Mouse (Mus musculus) splenic B cell, adult 2 months (primary cell): ENCODE data around the gene Tmem205.

Source experiments
- DNase-seq: peaks from one replicate; pipeline ENCODE4 v3.0.0-alpha.2; 2011; ENCODE audit warnings: low read depth, low spot score
- H3K27me3 ChIP-seq: 2 replicates; pipeline ENCODE4 v1.6.1; 2012; ENCODE audit warnings: mild to moderate bottlenecking, low read length, moderate library complexity, mixed read lengths; ENCODE audit not compliant: control insufficient read depth, poor library complexity, insufficient read depth, severe bottlenecking
- H3K36me3 ChIP-seq: 2 replicates; pipeline ENCODE4 v1.6.1; 2012; ENCODE audit warnings: mild to moderate bottlenecking, low read length, moderate library complexity, mixed read lengths; ENCODE audit not compliant: control insufficient read depth, poor library complexity, insufficient read depth, severe bottlenecking

Gene Tmem205

DNA sequence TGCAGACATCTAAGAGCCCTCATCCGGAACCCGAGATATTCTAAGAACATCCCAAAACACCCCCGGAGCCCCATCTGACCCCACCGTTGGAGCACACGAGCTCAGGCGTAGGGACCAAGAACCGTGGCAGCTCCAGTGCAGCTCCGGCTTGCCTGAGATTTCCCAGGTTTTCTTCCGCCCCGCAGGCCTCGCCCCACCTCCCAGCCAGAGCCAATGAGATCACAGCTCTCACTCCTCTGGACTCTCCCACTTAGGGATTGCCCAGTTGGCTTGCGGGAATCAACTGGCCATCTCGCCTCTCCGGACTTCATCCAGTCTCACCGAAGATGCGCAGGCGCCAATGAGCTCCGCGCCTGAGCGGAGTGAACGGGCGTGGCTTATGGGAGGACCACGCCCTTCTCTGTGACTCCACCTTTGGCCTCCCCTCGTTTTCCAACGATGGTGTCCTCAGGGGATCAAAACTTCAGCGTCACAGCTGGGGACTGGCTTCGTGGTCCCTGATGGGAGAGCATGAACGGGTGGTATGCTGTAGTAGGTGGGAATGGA, at the start of gene Tmem205, which contains the start of gene Ccdc159:
Tmem205 (minus strand) TSS at position 349 of the 546 bp plus-strand sequence.
Ccdc159 (plus strand) TSS at position 264 of the 546 bp plus-strand sequence.
- DNase-seq, result peak; percentile 38
- Histone ChIP-seq H3K27me3 (no peaks in the 10 kb centered on the region), H3K36me3 (no peaks in the 10 kb centered on the region)

DNA sequence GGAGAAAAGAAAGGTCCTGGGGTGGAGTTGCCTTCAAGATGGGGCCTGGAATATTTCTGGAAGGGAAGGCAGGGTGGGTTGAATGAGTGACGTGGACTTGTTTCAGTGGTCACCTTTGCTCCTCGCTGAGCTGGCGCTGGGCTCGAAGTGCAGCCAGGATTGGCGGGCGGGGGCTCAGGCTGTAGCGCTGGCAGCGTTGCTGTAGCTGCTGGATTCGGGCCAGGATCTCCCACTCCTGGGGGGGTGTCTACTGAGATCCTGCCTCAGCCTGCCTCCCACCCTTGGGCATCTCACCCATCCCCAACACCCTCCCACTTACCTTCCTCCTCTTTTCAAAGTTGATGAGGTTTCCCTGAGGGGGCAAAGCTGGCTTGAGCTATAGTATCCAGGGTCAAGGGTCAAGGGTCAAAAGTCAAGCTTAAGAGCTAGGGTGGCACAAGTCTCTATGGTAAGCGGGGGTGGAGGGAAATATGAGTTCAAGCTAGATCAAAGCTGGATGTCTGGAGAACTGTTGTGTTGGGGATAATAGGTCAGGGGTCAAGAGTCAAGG, 49.3 kb upstream of the Tmem205 start:
- no peak for DNase-seq
- H3K36me3 ChIP-seq, result no peaks in the 10 kb centered on the region
- H3K27me3 ChIP-seq, result no peaks in the 10 kb centered on the region

DNA sequence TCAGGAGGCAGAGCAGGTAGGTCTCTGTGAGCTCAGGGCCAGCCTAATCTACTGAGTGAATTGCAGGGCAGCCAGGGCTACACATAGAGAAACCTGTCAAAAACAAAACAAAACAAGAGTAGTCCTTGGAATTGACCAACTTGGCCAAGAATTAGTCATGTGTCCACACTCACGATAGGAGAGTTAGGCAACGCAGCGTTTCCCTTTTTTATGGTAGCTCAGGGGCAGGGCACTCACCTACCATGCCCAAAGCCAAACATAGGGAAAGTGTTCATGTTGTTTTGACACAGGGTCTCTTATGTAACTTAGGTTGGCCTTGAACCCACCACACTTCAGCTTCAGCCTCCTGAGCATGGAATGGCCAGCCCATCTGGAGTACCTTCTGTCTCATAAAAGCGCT, 41.9 kb upstream of the Tmem205 start:
- H3K36me3 ChIP-seq, result no peaks in the 10 kb centered on the region
- no peak for DNase-seq
- H3K27me3 ChIP-seq, result no peaks in the 10 kb centered on the region

DNA sequence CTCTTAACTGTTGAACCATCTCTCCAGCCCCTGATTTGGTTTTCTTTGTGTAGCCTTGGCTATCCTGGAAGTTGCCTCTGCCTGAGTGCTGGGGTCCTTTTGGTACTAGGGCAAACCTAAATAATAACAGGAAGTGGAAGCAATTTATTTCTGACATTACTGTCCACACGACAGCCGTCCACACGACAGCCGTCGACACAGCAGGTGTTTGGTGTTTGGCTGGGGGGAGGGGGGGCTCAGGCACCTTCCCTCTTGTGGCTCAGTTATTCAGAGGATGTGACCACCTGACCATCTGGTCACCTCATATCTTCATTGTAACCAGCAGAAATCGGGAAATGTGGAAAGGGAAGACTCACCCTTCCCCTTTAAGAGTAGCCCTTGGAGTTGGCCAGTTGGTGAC, 41.5 kb upstream of the Tmem205 start:
- H3K27me3 ChIP-seq, result no peaks in the 10 kb centered on the region
- no peak for DNase-seq
- no peaks in the 10 kb centered on the region for H3K36me3 ChIP-seq

DNA sequence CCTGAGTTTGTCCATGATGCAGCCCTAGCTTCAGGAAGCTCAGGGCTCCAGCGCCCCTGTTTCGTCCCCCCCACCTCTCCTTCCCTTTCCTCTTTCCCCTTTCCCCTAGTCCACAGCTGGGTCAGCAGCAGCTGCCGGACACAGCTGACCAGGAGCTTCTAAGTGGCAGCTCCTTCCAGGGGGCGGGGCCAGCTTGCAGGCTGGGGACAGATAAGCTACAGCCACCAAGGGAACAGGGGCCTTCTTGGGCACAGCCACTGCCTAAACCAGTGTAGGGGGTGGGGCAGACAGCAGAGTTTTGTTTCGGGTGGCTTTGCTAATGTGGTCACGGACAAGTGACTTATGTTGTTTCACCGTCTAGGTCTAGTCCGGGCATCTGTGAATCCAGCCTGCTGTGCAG, 36.1 kb upstream of the Tmem205 start, which contains the start of gene Epor:
Epor (minus strand) TSS at position 90 of the 400 bp plus-strand sequence.
- DNase-seq, result no peak
- no peaks in the 10 kb centered on the region for H3K27me3 ChIP-seq
- no peaks in the 10 kb centered on the region for H3K36me3 ChIP-seq

DNA sequence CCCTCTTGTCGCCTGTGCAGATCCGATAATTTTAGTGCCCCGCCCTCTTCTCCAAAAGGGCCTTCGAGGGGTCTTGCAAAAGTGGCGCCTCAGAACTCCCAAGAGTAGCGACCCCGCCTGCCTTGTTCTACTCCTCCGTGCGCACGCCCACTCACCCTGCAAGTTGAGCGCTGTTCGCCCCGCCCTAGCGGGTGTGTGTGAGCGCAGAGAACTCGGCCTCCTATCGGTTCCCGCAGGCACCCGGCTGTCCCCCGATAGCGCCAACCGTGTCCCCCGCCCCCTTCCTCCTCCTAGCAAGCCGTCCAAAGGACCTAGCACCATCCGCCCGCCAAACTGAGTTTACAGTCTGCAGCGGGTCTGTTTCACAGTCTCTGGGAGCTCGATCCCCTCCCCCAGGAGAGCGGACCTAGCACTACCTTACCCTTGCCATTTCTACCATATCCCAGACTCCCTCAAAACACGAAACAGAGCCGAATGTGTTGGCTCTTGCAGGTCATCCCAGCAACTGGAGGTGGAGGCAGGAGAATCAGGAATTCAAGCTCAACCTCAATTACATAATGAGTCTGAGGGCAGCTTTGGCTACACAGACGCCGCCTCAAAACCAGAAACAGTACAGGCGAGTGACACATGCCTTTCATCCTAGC, 35.2 kb upstream of the Tmem205 start:
- H3K27me3 ChIP-seq, result no peaks in the 10 kb centered on the region
- peak; percentile 51 for DNase-seq
- H3K36me3 ChIP-seq, result no peaks in the 10 kb centered on the region

DNA sequence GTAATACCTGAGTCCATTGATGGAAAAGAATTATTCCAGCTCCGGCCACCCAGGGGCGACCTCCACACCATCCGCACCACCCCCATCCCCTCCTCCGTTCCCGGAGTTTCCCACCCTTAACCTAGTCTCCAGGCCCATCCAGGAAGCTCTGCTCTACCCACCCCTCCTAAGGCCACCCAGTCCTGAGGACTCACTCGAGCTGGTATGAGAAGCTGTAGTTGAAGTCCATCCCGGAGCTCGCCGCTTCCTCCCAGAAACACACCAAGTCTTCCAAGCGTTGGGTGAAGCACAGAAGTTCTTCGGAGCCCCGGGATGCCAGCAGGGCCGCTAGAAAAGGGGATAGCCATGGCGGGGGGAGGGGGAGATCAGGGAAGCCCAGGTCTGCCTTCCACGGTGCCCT, 34.7 kb upstream of the Tmem205 start:
- no peaks in the 10 kb centered on the region for H3K27me3 ChIP-seq
- no peak for DNase-seq
- H3K36me3 ChIP-seq, result no peaks in the 10 kb centered on the region

DNA sequence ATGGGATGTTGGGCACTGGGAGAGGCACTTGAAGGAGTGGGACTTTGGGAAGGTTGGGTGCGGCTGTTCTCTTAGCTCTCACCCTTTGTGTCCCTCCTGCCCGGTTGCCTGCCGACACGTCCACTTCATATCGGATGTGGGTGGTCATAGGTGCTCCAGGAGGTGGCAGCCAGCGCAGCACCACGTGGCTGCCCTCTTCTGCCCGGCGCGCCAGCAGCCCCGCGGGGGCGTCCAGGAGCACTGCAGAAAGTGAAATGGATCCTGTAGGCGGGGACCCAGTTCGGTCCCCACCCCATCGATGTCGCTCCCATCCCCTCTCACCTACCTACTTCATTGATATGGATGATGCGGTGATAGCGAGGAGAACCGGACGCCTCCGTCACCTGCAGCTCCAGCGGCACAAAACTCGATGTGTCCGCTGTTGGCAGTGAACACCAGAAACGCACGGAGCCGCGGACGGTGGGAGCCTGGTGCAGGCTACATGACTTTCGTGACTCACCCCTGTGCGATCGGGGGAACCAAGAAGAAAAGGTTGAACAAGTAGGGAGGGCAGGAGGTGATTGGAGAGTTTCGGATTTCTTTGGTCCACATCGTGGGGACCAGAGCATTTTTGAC, 34.1 kb upstream of the Tmem205 start:
- Histone ChIP-seq H3K36me3 (no peaks in the 10 kb centered on the region), H3K27me3 (no peaks in the 10 kb centered on the region)
- no peak for DNase-seq

DNA sequence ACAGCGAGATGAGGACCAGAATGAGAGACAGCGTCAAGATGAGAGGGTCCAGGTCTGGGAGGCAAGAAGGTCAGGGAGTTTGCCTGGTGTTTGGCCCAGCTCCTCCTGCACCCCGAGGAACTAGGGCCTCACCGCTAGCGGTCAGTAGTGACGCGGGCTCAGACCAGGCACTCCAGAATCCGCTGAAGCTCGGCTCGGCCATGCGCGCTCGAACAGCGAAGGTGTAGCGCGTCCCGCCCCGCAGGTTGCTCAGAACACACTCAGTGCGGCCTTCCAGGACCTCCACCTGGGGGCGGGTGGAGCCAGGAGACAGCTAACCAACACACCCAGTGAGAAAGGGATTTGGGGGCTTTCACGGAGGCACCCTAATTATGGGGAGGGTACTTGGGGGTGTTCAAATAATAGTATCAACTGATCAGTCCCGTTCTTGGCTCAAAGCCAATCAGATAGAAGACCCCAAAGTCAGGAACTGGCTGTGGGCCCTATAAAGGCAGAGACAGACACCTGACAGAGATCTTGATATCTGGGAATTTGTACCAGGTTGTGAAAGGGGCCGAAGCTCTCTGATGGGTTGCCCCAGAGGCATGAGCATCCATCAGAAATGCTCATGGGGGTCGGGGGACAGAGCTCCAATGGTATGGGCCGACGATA, 33.3 kb upstream of the Tmem205 start:
- no peak for DNase-seq
- H3K27me3 ChIP-seq, result no peaks in the 10 kb centered on the region
- H3K36me3 ChIP-seq, result no peaks in the 10 kb centered on the region

DNA sequence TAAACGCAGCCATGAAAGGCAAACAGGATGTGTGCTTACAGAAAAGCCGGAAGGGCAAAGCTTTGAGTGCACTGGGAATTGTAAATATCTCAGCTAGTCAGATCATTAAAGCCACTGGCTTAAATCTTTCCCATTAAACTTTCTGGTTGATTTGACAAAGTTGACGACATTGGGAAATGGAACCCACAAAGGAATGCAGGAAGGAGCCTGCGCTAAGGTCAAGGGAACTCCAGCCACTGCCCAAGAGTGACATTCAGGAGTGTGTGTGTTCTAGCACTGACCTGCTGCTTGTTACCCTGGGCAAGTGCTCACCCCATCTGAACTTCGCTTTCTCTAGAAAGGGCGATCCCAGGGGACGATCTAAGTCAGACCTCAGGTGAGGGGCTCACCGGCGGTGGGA, 32.8 kb upstream of the Tmem205 start:
- DNase-seq, result no peak
- H3K27me3 ChIP-seq, result no peaks in the 10 kb centered on the region
- no peaks in the 10 kb centered on the region for H3K36me3 ChIP-seq

DNA sequence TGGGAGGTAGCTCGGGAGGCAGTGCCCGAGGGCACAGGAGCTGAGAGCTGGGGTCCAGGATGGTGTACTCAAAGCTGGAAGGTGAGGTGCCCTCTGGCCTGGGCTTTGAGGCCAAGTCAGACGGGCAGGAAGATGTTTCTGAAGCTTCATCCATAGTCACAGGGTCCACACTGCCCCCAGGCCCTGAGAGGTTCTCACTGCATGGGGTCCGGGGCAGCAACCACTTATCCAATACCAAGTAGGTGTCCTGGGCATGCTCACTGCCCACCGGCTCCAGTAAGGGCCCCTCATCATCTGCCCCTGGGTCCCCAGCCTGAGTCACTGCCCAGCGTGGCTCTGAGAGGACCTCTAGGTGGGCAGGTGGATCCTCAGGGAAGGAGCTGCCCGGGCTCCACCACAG, 31.9 kb upstream of the Tmem205 start:
- no peaks in the 10 kb centered on the region for H3K36me3 ChIP-seq
- no peak for DNase-seq
- no peaks in the 10 kb centered on the region for H3K27me3 ChIP-seq

DNA sequence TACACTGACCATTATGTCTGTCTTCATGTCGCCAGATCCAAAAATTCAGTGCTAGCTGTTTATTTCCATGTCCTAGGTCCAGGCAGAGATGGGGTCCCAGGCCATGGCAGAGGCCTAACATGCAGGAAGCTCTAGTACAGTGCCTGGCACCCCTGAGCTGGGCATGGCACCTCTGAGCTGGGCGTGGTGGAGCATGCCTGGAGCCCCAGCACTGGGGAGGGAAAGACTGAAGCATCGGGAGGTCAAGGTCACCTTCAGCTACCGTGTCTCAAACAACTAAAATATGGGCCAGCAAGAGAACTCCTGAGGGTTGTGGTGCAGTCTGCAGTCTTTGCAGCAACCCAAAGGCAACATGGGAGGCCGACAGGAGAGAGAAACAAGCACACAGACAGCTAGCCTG, 31.0 kb upstream of the Tmem205 start:
- no peaks in the 10 kb centered on the region for H3K36me3 ChIP-seq
- no peaks in the 10 kb centered on the region for H3K27me3 ChIP-seq
- DNase-seq, result no peak

DNA sequence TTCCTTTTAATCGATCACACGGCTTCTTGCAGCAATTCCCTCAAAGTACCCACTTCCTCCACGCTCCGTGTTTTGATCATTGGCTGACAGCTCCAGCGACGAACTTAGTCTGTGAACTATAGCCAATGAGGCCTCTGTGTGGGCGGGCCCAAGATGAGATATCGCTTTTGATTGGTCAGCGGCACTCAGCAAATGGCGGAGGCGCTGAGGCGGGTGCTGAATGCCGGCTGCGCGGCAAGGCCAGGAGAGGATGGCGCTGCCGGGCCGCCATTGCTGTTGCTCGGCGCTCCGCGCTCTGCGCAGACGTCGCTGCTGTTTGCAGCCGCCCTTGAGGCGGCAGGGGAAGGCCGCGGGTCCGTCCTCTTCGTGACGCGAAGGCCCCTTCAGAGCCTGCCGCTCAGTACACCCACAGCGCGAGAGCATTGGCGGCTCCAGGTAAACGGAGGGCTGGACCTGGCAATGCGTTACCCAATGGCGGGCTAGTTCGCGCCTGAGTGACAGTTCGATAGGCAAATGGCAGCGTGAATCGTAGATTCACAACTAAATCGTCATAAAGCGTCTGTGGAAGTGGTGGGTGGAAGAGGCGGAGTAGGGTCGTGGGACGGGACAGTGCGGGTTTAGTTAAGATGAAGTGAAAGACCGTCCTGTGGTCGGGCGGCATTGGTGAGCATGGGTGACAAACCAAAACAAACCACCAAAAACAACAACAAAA, 28.4 kb upstream of the Tmem205 start, which contains the start of gene Swsap1:
Swsap1 (plus strand) TSS at position 186 of the 712 bp plus-strand sequence.
- Histone ChIP-seq H3K36me3 (no peaks in the 10 kb centered on the region), H3K27me3 (no peaks in the 10 kb centered on the region)
- DNase-seq, result peak; percentile 99

DNA sequence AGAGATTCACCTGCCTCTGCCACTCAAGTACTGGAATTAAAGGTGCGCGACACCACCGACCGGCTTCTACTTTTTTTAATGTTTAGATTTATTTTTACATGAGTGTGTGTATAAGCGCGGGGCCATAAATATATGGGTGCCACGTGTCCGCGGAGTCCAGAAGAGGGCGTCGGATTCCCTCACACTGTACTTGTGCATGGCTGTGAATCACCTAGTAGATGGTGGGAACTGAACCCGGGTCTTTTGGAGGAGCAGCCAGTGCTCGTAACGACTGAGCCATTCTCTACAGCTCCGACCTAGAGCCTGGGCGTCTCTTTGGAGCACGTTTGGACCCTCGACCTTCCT, 27.8 kb upstream of the Tmem205 start:
- Histone ChIP-seq H3K27me3 (no peaks in the 10 kb centered on the region), H3K36me3 (no peaks in the 10 kb centered on the region)
- DNase-seq, result no peak
